Mouse (Mus musculus): ENCODE data around the gene Igbp1b. TPM values are rescaled to one million over a fixed set of nuclear protein-coding genes. Genes with fewer than 3 reads are reported as not detected.

Gene Igbp1b
- polyA plus RNA-seq (2015; fragmentation: Nextera tagmentation; extraction: Ambion mirVana): not detected in 2 replicates

- no peaks in the 10 kb centered on the region for H3K4me1 ChIP-seq (replicated peaks; ENCODE audit: control insufficient read depth, insufficient read depth, low read length)
- H3K4me3 ChIP-seq (ENCODE audit: low read depth, low read length): no peak within 1 kb of the TSS
- H3K9me3 ChIP-seq (ENCODE audit: control insufficient read depth): no peaks in the 10 kb centered on the region
- no peaks in the 10 kb centered on the region for H3K36me3 ChIP-seq (ENCODE audit: control insufficient read depth, insufficient read depth)
- H3K27me3 ChIP-seq (replicated peaks; ENCODE audit: control insufficient read depth, insufficient read depth, low read length): no peaks in the 10 kb centered on the region
- ATAC-seq: no peak
- no peak for TF ChIP-seq CTCF (IDR thresholded peaks at IDR 0.05; ENCODE audit: low read depth)
- no peak within 1 kb of the TSS for H3K4me2 ChIP-seq (replicated peaks; ENCODE audit: low read depth)
- WGBS: 86% methylated on average over 3 of the region's 3 CpGs
- H3K27ac ChIP-seq (ENCODE audit: low read depth, low read length): no peak within 1 kb of the TSS
- no peak within 1 kb of the TSS for H3K9ac ChIP-seq (ENCODE audit: low read depth, low read length)
These were observed at the start of gene Igbp1b for GRCm38 (mm10) chr6:138658516-138658915. Gene Igbp1b (minus strand): TSS chr6:138658544.

- Histone ChIP-seq H3K27me3 (replicated peaks; ENCODE audit: control insufficient read depth, insufficient read depth, low read length) (no peaks in the 10 kb centered on the region), H3K36me3 (ENCODE audit: control insufficient read depth, insufficient read depth) (no peaks in the 10 kb centered on the region), H3K4me2 (replicated peaks; ENCODE audit: low read depth) (no peak overlapping the region), H3K4me3 (ENCODE audit: low read depth, low read length) (no peak overlapping the region), H3K27ac (ENCODE audit: low read depth, low read length) (no peak overlapping the region), H3K9ac (ENCODE audit: low read depth, low read length) (no peak overlapping the region), H3K9me3 (ENCODE audit: control insufficient read depth) (no peaks in the 10 kb centered on the region), H3K4me1 (replicated peaks; ENCODE audit: control insufficient read depth, insufficient read depth, low read length) (no peaks in the 10 kb centered on the region)
- no peak for ATAC-seq
- TF ChIP-seq CTCF (IDR thresholded peaks at IDR 0.05; ENCODE audit: low read depth): no peak
These were observed 24.6 kb upstream of the Igbp1b start for GRCm38 (mm10) chr6:138682959-138683358.

DNA sequence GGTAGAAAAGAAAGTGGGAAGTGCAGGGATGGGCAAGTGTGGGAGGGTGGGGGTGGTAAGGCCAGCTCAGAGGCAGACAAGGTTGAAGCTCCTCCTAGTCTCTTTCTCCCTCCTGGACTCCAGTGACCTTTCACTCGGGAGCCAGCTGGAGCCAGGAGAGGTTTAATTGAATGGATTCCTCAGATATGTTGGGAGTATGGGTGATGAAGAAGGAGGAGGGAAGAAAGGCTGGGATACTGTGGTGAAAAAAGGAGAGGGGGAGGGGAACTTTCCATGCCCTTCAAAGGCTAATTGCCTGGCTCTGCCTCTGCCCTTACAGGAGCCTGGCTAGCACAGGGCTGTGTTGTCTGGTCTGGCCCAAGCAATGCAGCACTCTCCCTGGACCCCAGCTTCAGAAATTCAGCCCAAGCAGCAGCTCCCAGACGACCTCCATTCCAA lies 14.4 kb upstream of the Igbp1b start:
- TF ChIP-seq CTCF (IDR thresholded peaks at IDR 0.05; ENCODE audit: low read depth): no peak
- ATAC-seq: no peak
- Histone ChIP-seq H3K4me1 (replicated peaks; ENCODE audit: control insufficient read depth, insufficient read depth, low read length) (no peaks in the 10 kb centered on the region), H3K36me3 (ENCODE audit: control insufficient read depth, insufficient read depth) (no peaks in the 10 kb centered on the region), H3K9ac (ENCODE audit: low read depth, low read length) (no peak overlapping the region), H3K4me3 (ENCODE audit: low read depth, low read length) (no peak overlapping the region), H3K27me3 (replicated peaks; ENCODE audit: control insufficient read depth, insufficient read depth, low read length) (no peaks in the 10 kb centered on the region), H3K4me2 (replicated peaks; ENCODE audit: low read depth) (no peak overlapping the region), H3K9me3 (ENCODE audit: control insufficient read depth) (no peaks in the 10 kb centered on the region), H3K27ac (ENCODE audit: low read depth, low read length) (no peak overlapping the region)
- WGBS: 11% methylated on average over 2 of the region's 2 CpGs

DNA sequence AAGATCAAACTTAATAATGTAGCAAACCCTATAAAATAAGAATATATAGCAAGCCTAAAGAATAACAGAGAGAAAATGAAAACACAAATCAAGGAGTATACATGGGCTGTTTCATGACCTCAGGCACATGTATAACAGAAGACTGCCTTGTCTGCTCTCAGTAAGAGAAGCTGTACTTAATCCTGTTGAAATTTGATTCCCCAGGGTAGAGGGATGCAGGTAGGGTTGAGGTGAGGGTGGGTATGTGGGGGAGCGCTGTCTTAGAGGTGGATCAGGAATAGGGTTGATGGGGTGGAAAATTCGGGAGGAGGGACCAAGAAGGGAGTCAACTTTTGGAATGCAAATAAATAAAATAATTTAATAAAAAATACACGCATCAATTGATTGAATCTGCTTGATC lies 7.1 kb upstream of the Igbp1b start:
- H3K9ac ChIP-seq (ENCODE audit: low read depth, low read length): no peak overlapping the region
- no peak overlapping the region for H3K27ac ChIP-seq (ENCODE audit: low read depth, low read length)
- no peak overlapping the region for H3K4me3 ChIP-seq (ENCODE audit: low read depth, low read length)
- no peaks in the 10 kb centered on the region for H3K27me3 ChIP-seq (replicated peaks; ENCODE audit: control insufficient read depth, insufficient read depth, low read length)
- no peaks in the 10 kb centered on the region for H3K4me1 ChIP-seq (replicated peaks; ENCODE audit: control insufficient read depth, insufficient read depth, low read length)
- no peak for TF ChIP-seq CTCF (IDR thresholded peaks at IDR 0.05; ENCODE audit: low read depth)
- no peak overlapping the region for H3K4me2 ChIP-seq (replicated peaks; ENCODE audit: low read depth)
- 69% methylated on average over 3 of the region's 3 CpGs for WGBS
- H3K9me3 ChIP-seq (ENCODE audit: control insufficient read depth): no peaks in the 10 kb centered on the region
- H3K36me3 ChIP-seq (ENCODE audit: control insufficient read depth, insufficient read depth): no peaks in the 10 kb centered on the region
- no peak for ATAC-seq

- ATAC-seq: no peak
- Histone ChIP-seq H3K4me3 (ENCODE audit: low read depth, low read length) (no peak overlapping the region), H3K9ac (ENCODE audit: low read depth, low read length) (no peak overlapping the region), H3K36me3 (ENCODE audit: control insufficient read depth, insufficient read depth) (no peaks in the 10 kb centered on the region), H3K27me3 (replicated peaks; ENCODE audit: control insufficient read depth, insufficient read depth, low read length) (no peaks in the 10 kb centered on the region), H3K4me2 (replicated peaks; ENCODE audit: low read depth) (no peak overlapping the region), H3K9me3 (ENCODE audit: control insufficient read depth) (no peaks in the 10 kb centered on the region; the same call in 1 of the 2 replicates), H3K4me1 (replicated peaks; ENCODE audit: control insufficient read depth, insufficient read depth, low read length) (no peaks in the 10 kb centered on the region), H3K27ac (ENCODE audit: low read depth, low read length) (no peak overlapping the region)
- TF ChIP-seq CTCF (IDR thresholded peaks at IDR 0.05; ENCODE audit: low read depth): no peak
- WGBS: 94% methylated on average over 2 of the region's 2 CpGs
These were observed 12.7 kb downstream of the Igbp1b start for GRCm38 (mm10) chr6:138645604-138646003.

DNA sequence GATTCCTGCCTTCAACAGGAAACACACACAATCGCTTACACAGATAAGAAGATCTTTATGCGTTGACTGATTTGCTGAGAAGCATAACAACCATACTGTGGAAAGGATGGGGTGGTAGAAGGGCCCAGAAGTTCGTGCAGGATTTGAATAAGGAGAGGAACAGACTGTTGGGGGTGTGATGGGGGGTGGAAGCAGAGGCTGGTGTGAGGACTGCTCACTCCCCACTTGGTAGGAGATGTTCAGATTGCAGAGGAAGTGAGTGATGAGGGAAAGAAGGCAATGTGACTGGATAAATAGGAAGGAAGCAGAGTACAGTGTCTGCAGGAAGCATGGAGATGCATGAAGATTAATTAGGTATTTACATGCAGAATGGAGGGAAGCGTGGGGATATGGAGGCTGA lies 19.0 kb downstream of the Igbp1b start:
- Histone ChIP-seq H3K36me3 (ENCODE audit: control insufficient read depth, insufficient read depth) (no peaks in the 10 kb centered on the region), H3K9ac (ENCODE audit: low read depth, low read length) (no peak overlapping the region), H3K4me2 (replicated peaks; ENCODE audit: low read depth) (no peak overlapping the region), H3K4me3 (ENCODE audit: low read depth, low read length) (no peak overlapping the region), H3K9me3 (ENCODE audit: control insufficient read depth) (no peaks in the 10 kb centered on the region; the same call in 1 of the 2 replicates), H3K27ac (ENCODE audit: low read depth, low read length) (no peak overlapping the region), H3K27me3 (replicated peaks; ENCODE audit: control insufficient read depth, insufficient read depth, low read length) (no peaks in the 10 kb centered on the region), H3K4me1 (replicated peaks; ENCODE audit: control insufficient read depth, insufficient read depth, low read length) (no peaks in the 10 kb centered on the region)
- WGBS: 51% methylated on average over 4 of the region's 4 CpGs
- no peak for ATAC-seq
- no peak for TF ChIP-seq CTCF (IDR thresholded peaks at IDR 0.05; ENCODE audit: low read depth)

GRCm38 (mm10) chr6:138620786-138621185 lies 37.6 kb downstream of the Igbp1b start:
- ATAC-seq: no peak
- no peaks in the 10 kb centered on the region for H3K9me3 ChIP-seq (ENCODE audit: control insufficient read depth)
- no peaks in the 10 kb centered on the region for H3K36me3 ChIP-seq (ENCODE audit: control insufficient read depth, insufficient read depth)
- H3K27me3 ChIP-seq (replicated peaks; ENCODE audit: control insufficient read depth, insufficient read depth, low read length): no peaks in the 10 kb centered on the region
- H3K4me3 ChIP-seq (ENCODE audit: low read depth, low read length): no peak overlapping the region
- no peak for TF ChIP-seq CTCF (IDR thresholded peaks at IDR 0.05; ENCODE audit: low read depth)
- H3K4me2 ChIP-seq (replicated peaks; ENCODE audit: low read depth): no peak overlapping the region
- H3K4me1 ChIP-seq (replicated peaks; ENCODE audit: control insufficient read depth, insufficient read depth, low read length): no peaks in the 10 kb centered on the region
- H3K27ac ChIP-seq (ENCODE audit: low read depth, low read length): no peak overlapping the region
- H3K9ac ChIP-seq (ENCODE audit: low read depth, low read length): no peak overlapping the region

All from intestine, postnatal 0 days (tissue).